Mouse (Mus musculus): ENCODE measurements at regions not wholly inside any gene's neighbourhood (a gene's known extent, or its start where the extent isn't known, plus 50 kb on each side); places are given as distances from the start of the nearest gene placed in this dataset.

DNA sequence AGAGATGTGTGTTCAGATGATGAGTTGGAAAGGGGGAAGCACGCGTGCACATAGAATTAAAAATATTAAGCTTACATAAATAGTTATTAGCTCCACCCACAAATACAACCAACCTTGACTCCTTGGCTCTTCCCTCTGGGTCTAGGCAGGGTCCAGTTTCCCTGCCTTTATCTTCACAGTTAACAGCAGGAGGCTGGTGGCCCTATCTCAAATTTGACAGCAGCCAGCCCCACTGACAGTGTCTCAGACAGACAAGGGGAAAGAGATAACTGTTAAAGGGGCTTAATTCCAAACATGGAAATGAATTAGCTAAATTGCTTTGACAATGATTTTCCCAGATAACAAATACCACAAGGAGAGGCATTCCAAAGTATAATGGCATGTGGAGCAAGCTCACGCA is 121.2 kb upstream of the Mef2c start:
- TF ChIP-seq CTCF (conservative IDR thresholded peaks at IDR 0.05) = no peak
- no peak overlapping the region for H3K27ac ChIP-seq
- DNase-seq (ENCODE audit: low spot score in 2 of 2) = no peak
- no peak overlapping the region for H3K4me3 ChIP-seq

DNA sequence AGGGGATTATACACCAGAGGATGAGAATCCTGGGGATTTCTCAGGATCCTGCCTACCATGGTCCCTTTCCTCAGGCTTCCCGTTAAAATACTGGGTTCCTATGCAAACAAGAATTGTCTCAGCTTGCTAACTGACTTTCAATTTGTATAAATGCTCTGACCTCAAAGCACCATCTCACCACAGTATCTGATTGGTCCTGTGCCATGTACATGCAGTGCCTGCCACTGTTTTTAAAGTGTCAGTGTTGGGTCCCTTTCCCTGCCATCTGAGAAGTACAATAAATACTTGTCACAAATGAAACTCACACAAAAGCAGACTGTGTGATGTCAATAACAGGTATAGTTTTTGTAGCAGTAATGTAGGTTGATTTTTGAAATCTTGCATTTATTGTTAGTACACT is 109.1 kb upstream of the Mef2c start:
- Histone ChIP-seq H3K4me3 (no peak overlapping the region), H3K27ac (no peak overlapping the region)
- no peak for TF ChIP-seq CTCF (conservative IDR thresholded peaks at IDR 0.05)
- no peak for DNase-seq (ENCODE audit: low spot score in 2 of 2)

- H3K4me3 ChIP-seq = no peak overlapping the region
- no peak for DNase-seq (ENCODE audit: low spot score in 2 of 2)
- no peak overlapping the region for H3K27ac ChIP-seq
- TF ChIP-seq CTCF (conservative IDR thresholded peaks at IDR 0.05) = no peak
Measured at GRCm38 (mm10) chr13:83399381-83399780, 104.5 kb upstream of the Mef2c start.

- DNase-seq (ENCODE audit: low spot score in 2 of 2) = no peak
- no peak for TF ChIP-seq CTCF (conservative IDR thresholded peaks at IDR 0.05)
- no peak overlapping the region for H3K27ac ChIP-seq
- no peak overlapping the region for H3K4me3 ChIP-seq
Measured at GRCm38 (mm10) chr13:83439619-83440436, 64.0 kb upstream of the Mef2c start.

DNA sequence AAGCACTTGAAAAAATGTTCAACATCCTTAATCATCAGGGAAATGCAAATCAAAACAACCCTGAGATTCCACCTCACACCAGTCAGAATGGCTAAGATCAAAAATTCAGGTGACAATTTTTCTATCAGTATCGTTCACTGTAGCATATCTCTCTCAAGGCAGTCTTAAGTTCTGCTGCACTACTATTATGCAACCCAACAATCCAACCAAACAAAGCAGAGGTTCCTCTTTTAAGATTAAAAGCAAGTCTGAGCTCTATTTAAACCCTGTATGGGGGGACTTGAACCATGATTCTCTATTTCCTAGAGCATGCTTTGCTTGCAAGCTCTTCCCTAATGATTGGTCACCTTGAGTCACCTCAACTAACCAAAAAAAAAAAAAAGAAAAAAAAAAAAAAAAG is 59.6 kb upstream of the Mef2c start:
- no peak overlapping the region for H3K27ac ChIP-seq
- no peak overlapping the region for H3K4me3 ChIP-seq
- TF ChIP-seq CTCF (conservative IDR thresholded peaks at IDR 0.05) = no peak
- DNase-seq (ENCODE audit: low spot score in 2 of 2) = no peak

- no peak for DNase-seq (ENCODE audit: low spot score in 2 of 2)
- no peak overlapping the region for H3K27ac ChIP-seq
- TF ChIP-seq CTCF (conservative IDR thresholded peaks at IDR 0.05) = no peak
- H3K4me3 ChIP-seq = no peak overlapping the region
Measured at GRCm38 (mm10) chr13:83450820-83451219, 53.0 kb upstream of the Mef2c start.

DNA sequence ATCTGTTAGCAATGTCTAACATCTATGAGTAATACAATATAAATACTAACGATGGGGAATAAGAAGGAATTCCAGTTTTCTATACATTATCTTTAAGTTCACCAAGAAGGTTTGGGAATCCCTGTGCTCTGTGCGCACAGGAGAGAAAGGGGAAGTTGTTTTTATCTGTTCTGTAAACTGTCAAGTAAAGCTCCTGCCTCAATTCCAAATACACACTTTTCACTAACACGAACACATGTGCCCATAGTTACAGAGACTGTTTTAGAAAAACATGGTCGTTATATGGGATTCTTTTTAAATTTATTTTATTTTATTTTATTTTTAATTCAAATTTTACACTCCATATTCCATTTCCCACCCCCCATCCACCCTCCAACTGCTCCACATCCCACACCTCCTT is 50.8 kb upstream of the Mef2c start:
- no peak for TF ChIP-seq CTCF (conservative IDR thresholded peaks at IDR 0.05)
- DNase-seq (ENCODE audit: low spot score in 2 of 2) = no peak
- H3K27ac ChIP-seq = no peak overlapping the region
- H3K4me3 ChIP-seq = no peak overlapping the region
